Mouse (Mus musculus): ENCODE measurements around the gene 4930430F08Rik.

DNA sequence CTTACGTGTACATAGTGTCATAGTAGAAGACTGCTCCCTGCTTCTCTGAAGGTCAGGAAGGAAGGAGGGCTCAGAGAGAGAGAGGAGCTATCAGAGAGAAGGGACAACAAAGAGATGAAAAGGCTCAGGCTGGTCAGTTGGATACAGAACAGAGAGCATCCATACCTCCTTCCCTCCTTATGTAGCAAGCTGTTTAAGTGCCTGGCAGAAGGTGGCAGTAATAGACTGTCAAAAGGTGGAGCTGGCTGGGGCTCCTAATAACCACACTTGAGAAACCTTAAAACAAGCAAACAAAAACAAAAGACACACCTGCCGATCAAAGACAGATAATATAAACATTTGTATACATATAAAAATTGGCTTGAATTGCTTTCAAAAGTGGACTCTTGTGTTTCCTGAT, 14.0 kb upstream of the 4930430F08Rik start:
- TF ChIP-seq POLR2A (IDR thresholded peaks at IDR 0.05; ENCODE audit: borderline replicate concordance, insufficient read depth, low read length): no peak
- TF ChIP-seq CTCF (IDR thresholded peaks at IDR 0.05; ENCODE audit: borderline replicate concordance, insufficient read depth, low read depth, low read length): peak; percentile 69

Data from cerebellum, adult 2 months (tissue).